Mouse (Mus musculus) MEL (cell line): ENCODE measurements around the gene Slc29a4. TPM values are rescaled to one million over a fixed set of nuclear protein-coding genes. Genes with fewer than 3 reads are reported as not detected.

Experiments used
- DNase-seq: peaks from one replicate; pipeline ENCODE4 v3.0.0; 2011; ENCODE audit warnings: low read depth, low spot score
- H3K27ac ChIP-seq: 2 replicates; pipeline ENCODE4 v1.5.1; 2012; ENCODE audit warnings: low read depth, mild to moderate bottlenecking, control low read depth, low read length, moderate library complexity; ENCODE audit not compliant: control insufficient read depth
- H3K27me3 ChIP-seq, 2 experiments: fragments of 150-350 bp in 1 of 2; sonication (generic) in 1 of 2; 2 replicates each; pipeline ENCODE4 v1.6.1; 2012; ENCODE audit warnings: low read length in 2 of 2, mild to moderate bottlenecking in 2 of 2, improper control_type of control experiment in 1 of 2, moderate library complexity in 1 of 2; ENCODE audit not compliant: insufficient read depth in 2 of 2, control insufficient read depth in 1 of 2
- H3K36me3 ChIP-seq, 2 experiments: 2 replicates each; pipeline ENCODE4 v1.6.1; 2012 to 2014; ENCODE audit warnings: low read length in 2 of 2, improper control_type of control experiment in 1 of 2, inconsistent platforms in 1 of 2, mild to moderate bottlenecking in 1 of 2; ENCODE audit not compliant: insufficient read depth in 2 of 2, control insufficient read depth in 1 of 2
- H3K4me1 ChIP-seq, 2 experiments: fragments of 150-350 bp in 1 of 2; sonication (generic) in 1 of 2; 2 replicates each; pipeline ENCODE4 v1.6.1; 2012; ENCODE audit warnings: low read length in 2 of 2, improper control_type of control experiment in 1 of 2, mild to moderate bottlenecking in 1 of 2; ENCODE audit not compliant: insufficient read depth in 2 of 2, control insufficient read depth in 1 of 2
- H3K4me3 ChIP-seq, 2 experiments: fragments of 150-350 bp in 1 of 2; sonication (generic) in 1 of 2; 2 replicates each; pipeline ENCODE4 v1.5.1; 2012; ENCODE audit warnings: low read depth in 2 of 2, low read length in 2 of 2, mild to moderate bottlenecking in 2 of 2, moderate library complexity in 2 of 2, control low read depth in 1 of 2, improper control_type of control experiment in 1 of 2; ENCODE audit not compliant: control insufficient read depth in 1 of 2, insufficient read depth in 1 of 2
- H3K79me2 ChIP-seq: 2 replicates; pipeline ENCODE4 v1.6.1; 2012; ENCODE audit warnings: mild to moderate bottlenecking, low read length, moderate library complexity; ENCODE audit not compliant: control insufficient read depth, poor library complexity, insufficient read depth
- H3K9ac ChIP-seq: 2 replicates; pipeline ENCODE4 v1.6.1; 2012; ENCODE audit warnings: low read depth, mild to moderate bottlenecking, control low read depth, low read length, moderate library complexity; ENCODE audit not compliant: control insufficient read depth, poor library complexity, severe bottlenecking
- H3K9me3 ChIP-seq: fragments of 150-350 bp; sonication (generic); replicated peaks from 2 replicates; pipeline ENCODE4 v1.6.1; 2012; ENCODE audit warnings: mild to moderate bottlenecking, low read length, improper control_type of control experiment, moderate library complexity; ENCODE audit not compliant: insufficient read depth
- CHD1 ChIP-seq: IDR thresholded peaks from 2 replicates; pipeline ENCODE4 v1.6.1; 2012; ENCODE audit warnings: low read depth, mild to moderate bottlenecking, inconsistent platforms, low read length, improper control_type of control experiment
- CHD2 ChIP-seq: IDR thresholded peaks from 2 replicates; pipeline ENCODE4 v1.6.1; 2011; ENCODE audit warnings: low read length, improper control_type of control experiment
- E2F4 ChIP-seq: IDR thresholded peaks from 2 replicates; pipeline ENCODE4 v1.6.1; 2011; ENCODE audit warnings: low read depth, low read length, improper control_type of control experiment, borderline replicate concordance
- ELF1 ChIP-seq: IDR thresholded peaks from 2 replicates; pipeline ENCODE4 v1.6.1; 2014; ENCODE audit warnings: low read depth, mild to moderate bottlenecking, inconsistent platforms, low read length, improper control_type of control experiment, moderate library complexity
- GABPA ChIP-seq: IDR thresholded peaks from 2 replicates; pipeline ENCODE4 v1.6.1; 2012; ENCODE audit warnings: low read depth, mild to moderate bottlenecking, inconsistent platforms, low read length, improper control_type of control experiment, moderate library complexity
- GATA1 ChIP-seq: IDR thresholded peaks from 2 replicates; pipeline ENCODE4 v1.6.1; 2011; ENCODE audit warnings: low read depth, low read length, improper control_type of control experiment
- KAT2A ChIP-seq: conservative IDR thresholded peaks from 2 replicates; pipeline ENCODE4 v1.6.1; 2012; ENCODE audit warnings: low read depth, low read length, improper control_type of control experiment, inconsistent platforms
- MAX ChIP-seq: IDR thresholded peaks from 2 replicates; pipeline ENCODE4 v1.6.1; 2011; ENCODE audit warnings: low read length, improper control_type of control experiment
- MXI1 ChIP-seq: IDR thresholded peaks from 2 replicates; pipeline ENCODE4 v1.6.1; 2011; ENCODE audit warnings: mild to moderate bottlenecking, low read depth, low read length, improper control_type of control experiment
- MYB ChIP-seq: IDR thresholded peaks from 2 replicates; pipeline ENCODE4 v1.6.1; 2011; ENCODE audit warnings: mild to moderate bottlenecking, low read depth, low read length, improper control_type of control experiment
- MYC ChIP-seq: IDR thresholded peaks from 2 replicates; pipeline ENCODE4 v1.6.1; 2011; ENCODE audit warnings: low read depth, mild to moderate bottlenecking, low read length, improper control_type of control experiment, moderate library complexity
- NRF1 ChIP-seq: IDR thresholded peaks from 2 replicates; pipeline ENCODE4 v1.6.1; 2014; ENCODE audit warnings: low read depth, mild to moderate bottlenecking, inconsistent platforms, low read length, improper control_type of control experiment, moderate library complexity; ENCODE audit not compliant: poor library complexity, insufficient read depth, severe bottlenecking
- POLR2AphosphoS2 ChIP-seq: IDR thresholded peaks from 2 replicates; pipeline ENCODE4 v1.6.1; 2011; ENCODE audit warnings: low read length, improper control_type of control experiment
- POLR2AphosphoS5 ChIP-seq: IDR thresholded peaks from 2 replicates; pipeline ENCODE4 v1.6.1; 2012; ENCODE audit warnings: low read depth, borderline replicate concordance, mild to moderate bottlenecking, inconsistent platforms, low read length, moderate library complexity, mixed read lengths
- RAD21 ChIP-seq: IDR thresholded peaks from 2 replicates; pipeline ENCODE4 v1.6.1; 2011; ENCODE audit warnings: mild to moderate bottlenecking, low read depth, low read length, improper control_type of control experiment
- RCOR1 ChIP-seq: IDR thresholded peaks from 2 replicates; pipeline ENCODE4 v1.6.1; 2012; ENCODE audit warnings: low read depth, mild to moderate bottlenecking, inconsistent platforms, low read length, improper control_type of control experiment
- SIN3A ChIP-seq: IDR thresholded peaks from 2 replicates; pipeline ENCODE4 v1.6.1; 2012; ENCODE audit warnings: low read length, improper control_type of control experiment, inconsistent platforms
- TAL1 ChIP-seq: IDR thresholded peaks from 2 replicates; pipeline ENCODE4 v1.6.1; 2012; ENCODE audit warnings: mild to moderate bottlenecking, inconsistent platforms, low read length, moderate library complexity, mixed read lengths
- TBP ChIP-seq: IDR thresholded peaks from 2 replicates; pipeline ENCODE4 v1.8.0; 2011; ENCODE audit warnings: low read depth, low read length, improper control_type of control experiment
- USF2 ChIP-seq, 2 experiments: IDR thresholded peaks; 2 replicates each; pipeline ENCODE4 v1.6.1; 2011 to 2012; ENCODE audit warnings: improper control_type of control experiment in 2 of 2, low read length in 2 of 2, borderline replicate concordance in 1 of 2, inconsistent platforms in 1 of 2, low read depth in 1 of 2, mild to moderate bottlenecking in 1 of 2; ENCODE audit not compliant: insufficient read depth in 1 of 2
- ZC3H11A ChIP-seq: IDR thresholded peaks from 2 replicates; pipeline ENCODE4 v1.6.1; 2012; ENCODE audit warnings: low read depth, mild to moderate bottlenecking, inconsistent platforms, low read length, improper control_type of control experiment
- ZKSCAN1 ChIP-seq: IDR thresholded peaks from 2 replicates; pipeline ENCODE4 v1.6.1; 2012; ENCODE audit warnings: low read depth, mild to moderate bottlenecking, inconsistent platforms, low read length, improper control_type of control experiment, moderate library complexity
- ZNF384 ChIP-seq: IDR thresholded peaks from 2 replicates; pipeline ENCODE4 v1.6.1; 2012; ENCODE audit warnings: low read depth, mild to moderate bottlenecking, inconsistent platforms, low read length, improper control_type of control experiment
- polyA plus RNA-seq, 2 experiments: library from polyadenylated mRNA; stranded (reverse) in 1 of 2; unstranded in 1 of 2; fragments of >175 nt in 1 of 2; fragments of >200 nt in 1 of 2; gene quantifications; 2 replicates each; pipeline versions ENCODE4 v1.2.1 to v1.2.4; 2012; ENCODE audit warnings: low replicate concordance in 2 of 2, low read depth in 1 of 2; ENCODE audit not compliant: insufficient read length in 2 of 2, insufficient read depth in 1 of 2, missing spikeins in 1 of 2
- total RNA-seq: library from RNA; depleted of rRNA; stranded (reverse); fragments of 300-350 nt; gene quantifications from 2 replicates; pipeline ENCODE4 v1.2.3, GENCODE M21; 2012

Gene Slc29a4
- total and polyA plus RNA-seq, 3 experiments: not detected

DNA sequence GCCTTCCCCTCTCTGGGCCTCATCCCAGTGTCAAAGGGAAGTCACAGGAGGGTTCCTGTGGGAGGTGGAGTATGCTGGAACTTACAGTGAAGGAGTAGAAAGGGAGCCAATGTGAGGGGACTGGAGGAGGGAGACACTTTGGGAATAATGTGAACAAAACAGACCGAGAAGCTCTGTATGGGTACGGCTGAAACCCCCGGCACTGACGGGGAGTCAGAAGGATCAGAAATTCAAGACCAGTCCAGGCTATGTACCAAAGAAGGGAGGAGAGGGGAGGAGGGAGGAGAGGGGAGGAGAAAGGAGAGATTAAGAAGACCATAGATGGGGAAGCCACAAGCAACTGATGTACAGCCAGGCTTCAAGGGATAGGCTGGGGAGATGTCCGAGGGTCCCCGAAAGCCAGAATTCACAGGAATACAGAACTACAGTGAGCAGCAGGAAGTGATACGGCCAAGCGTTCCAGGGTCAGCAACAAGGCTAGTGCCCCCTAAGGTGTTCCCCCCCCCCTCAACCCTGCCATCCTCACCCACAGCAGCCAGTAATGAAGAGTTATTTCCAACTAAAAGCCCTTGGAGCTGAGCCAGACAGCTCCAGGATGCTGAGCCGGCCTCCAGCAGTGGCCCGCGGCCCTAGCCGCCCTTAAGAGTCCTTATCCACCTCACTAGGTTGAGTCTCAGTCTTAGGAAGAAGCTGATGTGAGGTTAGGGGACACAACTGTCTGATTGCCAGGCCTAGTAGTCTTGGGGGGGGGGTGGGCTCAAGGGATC lies 842 bp downstream of the Slc29a4 start:
- H3K4me1 ChIP-seq: no peaks in the 10 kb centered on the region
- no peak overlapping the region for H3K27ac ChIP-seq
- H3K4me3 ChIP-seq: no peak overlapping the region
- H3K79me2 ChIP-seq: no peaks in the 10 kb centered on the region
- no peaks in the 10 kb centered on the region for H3K36me3 ChIP-seq
- peaks cover 0 to 7% of the 10 kb centered on the region in 2 experiments; a peak in 2 of 4 replicates for H3K27me3 ChIP-seq
- DNase-seq: no peak
- H3K9ac ChIP-seq: no peak overlapping the region
- TF ChIP-seq NRF1 (no peak), SIN3A (no peak), RAD21 (no peak), POLR2AphosphoS2 (no peak), CHD2 (no peak), E2F4 (no peak), ZC3H11A (no peak), CHD1 (no peak), MAX (no peak), MYC (no peak), GATA1 (no peak), ZNF384 (no peak), RCOR1 (no peak), TAL1 (no peak)
- no peaks in the 10 kb centered on the region for H3K9me3 ChIP-seq

DNA sequence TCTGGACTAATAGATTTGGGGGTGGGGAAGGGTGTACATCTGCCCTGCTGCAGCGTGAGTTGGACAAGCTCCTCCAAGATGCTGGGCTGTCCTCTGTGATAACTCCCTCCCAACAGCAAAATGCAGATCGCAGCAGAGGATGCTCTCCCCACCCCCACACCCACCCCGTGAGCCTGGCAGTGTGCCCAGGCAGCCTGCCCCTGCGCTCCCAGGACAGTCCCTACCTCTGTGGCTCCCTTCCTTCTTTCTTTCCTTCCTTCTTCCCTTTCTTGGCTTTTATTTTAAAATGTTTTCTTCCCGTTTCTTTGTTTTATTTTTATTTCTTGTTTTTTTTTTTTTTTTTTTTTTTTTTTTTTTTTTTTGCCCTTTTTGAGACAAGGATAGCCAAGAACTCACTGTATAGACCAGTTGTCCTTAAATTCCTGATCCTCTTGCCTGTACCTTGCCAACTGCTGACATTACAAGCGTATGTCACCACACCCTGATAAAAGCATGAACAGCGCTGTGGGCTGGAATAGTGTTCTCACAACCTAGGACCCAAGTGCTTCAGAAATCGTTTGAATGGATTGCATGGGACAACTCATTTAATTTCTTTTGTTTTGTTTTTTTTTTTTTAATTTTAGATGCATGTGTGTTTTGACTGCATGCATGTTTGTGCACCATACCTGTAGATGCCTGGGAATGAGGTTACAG lies 1.6 kb downstream of the Slc29a4 start:
- Histone ChIP-seq H3K36me3 (no peaks in the 10 kb centered on the region), H3K27me3 (peaks cover 0 to 6% of the 10 kb centered on the region in 2 experiments; a peak in 2 of 4 replicates), H3K9me3 (no peaks in the 10 kb centered on the region), H3K27ac (no peak overlapping the region), H3K79me2 (no peaks in the 10 kb centered on the region), H3K9ac (no peak overlapping the region), H3K4me3 (no peak overlapping the region), H3K4me1 (no peaks in the 10 kb centered on the region)
- peak; percentile 11 for DNase-seq
- no peak for TF ChIP-seq POLR2AphosphoS5
- no peak for TF ChIP-seq KAT2A
- no peak for TF ChIP-seq RAD21
- no peak for TF ChIP-seq TBP
- no peak for TF ChIP-seq MYC
- no peak for TF ChIP-seq RCOR1
- no peak for TF ChIP-seq ZKSCAN1
- no peak for TF ChIP-seq MAX
- TF ChIP-seq MXI1: no peak
- TF ChIP-seq ZC3H11A: no peak
- no peak for TF ChIP-seq USF2 (IDR thresholded peaks at IDR 0.05; ENCODE audit: borderline replicate concordance in 1 of 2, insufficient read depth in 1 of 2, low read depth in 1 of 2, low read length in 2 of 2)
- TF ChIP-seq MYB: no peak
- TF ChIP-seq GATA1: no peak
- no peak for TF ChIP-seq ELF1
- TF ChIP-seq GABPA: no peak
- no peak for TF ChIP-seq E2F4
- TF ChIP-seq SIN3A: no peak
